Mouse (Mus musculus): ENCODE results near the gene Pde10a. TPM values are rescaled to one million over a fixed set of nuclear protein-coding genes. Genes with fewer than 3 reads are reported as not detected.

The Pde10a gene
- total and polyA plus RNA-seq, 2 experiments from 2014 or later, result 1.5 to 3.0 TPM

- H3K27me3 ChIP-seq (ENCODE audit: control insufficient read depth, insufficient read depth, low read length), result no peaks in the 10 kb centered on the region
- TF ChIP-seq EP300 (IDR thresholded peaks at IDR 0.05; ENCODE audit: low read depth) (no peak), CTCF (IDR thresholded peaks at IDR 0.05; ENCODE audit: low read depth) (no peak)
- 48% methylated on average over 5 of the region's 5 CpGs for WGBS
- no peak overlapping the region for H3K4me3 ChIP-seq (ENCODE audit: low read depth, low read length)
- H3K36me3 ChIP-seq (replicated peaks; ENCODE audit: control insufficient read depth, insufficient read depth, low read length), result no peaks in the 10 kb centered on the region
- H3K27ac ChIP-seq (ENCODE audit: low read depth), result no peak overlapping the region
- no peak overlapping the region for H3K9ac ChIP-seq (replicated peaks; ENCODE audit: low read depth, low read length)
- no peaks in the 10 kb centered on the region for H3K9me3 ChIP-seq (replicated peaks; ENCODE audit: control insufficient read depth, low read length)
- H3K4me2 ChIP-seq (ENCODE audit: low read depth, low read length), result no peak overlapping the region
- H3K4me1 ChIP-seq (ENCODE audit: control insufficient read depth, insufficient read depth), result no peaks in the 10 kb centered on the region
- no peak for ATAC-seq (ENCODE audit: insufficient read depth, low read depth)
- no peak for DNase-seq (ENCODE audit: low spot score)
These were observed 460.5 kb downstream of the Pde10a start for GRCm38 (mm10) chr17:8985714-8986113.

DNA sequence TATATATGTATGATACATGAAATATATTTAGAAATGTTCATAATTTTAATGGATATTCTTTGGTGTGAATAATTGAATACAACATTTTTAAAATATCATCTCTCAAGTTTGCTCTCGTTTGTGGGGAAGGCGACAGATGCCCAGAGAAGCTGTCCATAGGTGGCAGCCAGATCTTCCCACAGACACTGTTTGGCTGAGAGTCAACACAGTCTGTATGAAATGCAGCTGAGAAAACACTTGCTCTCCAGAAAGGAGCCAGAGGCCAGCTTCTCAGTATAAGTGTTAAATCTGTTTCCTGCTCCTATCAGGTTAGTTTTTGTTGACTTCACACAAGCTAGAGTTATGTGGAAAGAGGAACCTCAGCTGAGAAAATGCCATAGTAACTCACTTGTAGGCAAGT, 461.4 kb downstream of the Pde10a start:
- DNase-seq (ENCODE audit: low spot score), result no peak
- H3K4me2 ChIP-seq (ENCODE audit: low read depth, low read length), result no peak overlapping the region
- ATAC-seq (ENCODE audit: insufficient read depth, low read depth), result no peak
- no peak overlapping the region for H3K4me3 ChIP-seq (ENCODE audit: low read depth, low read length)
- H3K27me3 ChIP-seq (ENCODE audit: control insufficient read depth, insufficient read depth, low read length), result no peaks in the 10 kb centered on the region
- H3K4me1 ChIP-seq (ENCODE audit: control insufficient read depth, insufficient read depth), result no peaks in the 10 kb centered on the region
- H3K9me3 ChIP-seq (replicated peaks; ENCODE audit: control insufficient read depth, low read length), result no peaks in the 10 kb centered on the region
- H3K36me3 ChIP-seq (replicated peaks; ENCODE audit: control insufficient read depth, insufficient read depth, low read length), result no peaks in the 10 kb centered on the region
- H3K9ac ChIP-seq (replicated peaks; ENCODE audit: low read depth, low read length), result no peak overlapping the region
- TF ChIP-seq EP300 (IDR thresholded peaks at IDR 0.05; ENCODE audit: low read depth) (no peak), CTCF (IDR thresholded peaks at IDR 0.05; ENCODE audit: low read depth) (no peak)
- WGBS, result 68% methylated on average over 2 of the region's 2 CpGs
- H3K27ac ChIP-seq (ENCODE audit: low read depth), result no peak overlapping the region

- Histone ChIP-seq H3K4me3 (ENCODE audit: low read depth, low read length) (no peak overlapping the region), H3K36me3 (replicated peaks; ENCODE audit: control insufficient read depth, insufficient read depth, low read length) (no peaks in the 10 kb centered on the region), H3K4me1 (ENCODE audit: control insufficient read depth, insufficient read depth) (no peaks in the 10 kb centered on the region), H3K9me3 (replicated peaks; ENCODE audit: control insufficient read depth, low read length) (no peaks in the 10 kb centered on the region), H3K9ac (replicated peaks; ENCODE audit: low read depth, low read length) (no peak overlapping the region), H3K27ac (ENCODE audit: low read depth) (no peak overlapping the region), H3K27me3 (ENCODE audit: control insufficient read depth, insufficient read depth, low read length) (no peaks in the 10 kb centered on the region), H3K4me2 (ENCODE audit: low read depth, low read length) (no peak overlapping the region)
- TF ChIP-seq CTCF (IDR thresholded peaks at IDR 0.05; ENCODE audit: low read depth), result no peak
- no peak for TF ChIP-seq EP300 (IDR thresholded peaks at IDR 0.05; ENCODE audit: low read depth)
- WGBS, result 72% methylated on average over 5 of the region's 5 CpGs
- ATAC-seq (ENCODE audit: insufficient read depth, low read depth) (no peak), DNase-seq (ENCODE audit: low spot score) (no peak)
These were observed 462.2 kb downstream of the Pde10a start for GRCm38 (mm10) chr17:8987369-8987768.

- H3K9me3 ChIP-seq (replicated peaks; ENCODE audit: control insufficient read depth, low read length), result no peaks in the 10 kb centered on the region
- WGBS, result 6% methylated on average over 13 of the region's 13 CpGs
- ATAC-seq (ENCODE audit: insufficient read depth, low read depth) (no peak), DNase-seq (ENCODE audit: low spot score) (peak; percentile 39)
- peak within 1 kb of the TSS; percentile 50 for H3K4me2 ChIP-seq (ENCODE audit: low read depth, low read length)
- no peaks in the 10 kb centered on the region for H3K4me1 ChIP-seq (ENCODE audit: control insufficient read depth, insufficient read depth)
- H3K4me3 ChIP-seq (ENCODE audit: low read depth, low read length), result peak within 1 kb of the TSS; percentile 32
- H3K9ac ChIP-seq (replicated peaks; ENCODE audit: low read depth, low read length), result no peak within 1 kb of the TSS
- H3K36me3 ChIP-seq (replicated peaks; ENCODE audit: control insufficient read depth, insufficient read depth, low read length), result no peaks in the 10 kb centered on the region
- TF ChIP-seq EP300 (IDR thresholded peaks at IDR 0.05; ENCODE audit: low read depth) (no peak), CTCF (IDR thresholded peaks at IDR 0.05; ENCODE audit: low read depth) (peak; percentile 32; the same call in 1 of the 2 replicates)
- H3K27ac ChIP-seq (ENCODE audit: low read depth), result no peak within 1 kb of the TSS
- no peaks in the 10 kb centered on the region for H3K27me3 ChIP-seq (ENCODE audit: control insufficient read depth, insufficient read depth, low read length)
These were observed 463.1 kb downstream of the Pde10a start, which contains the start of gene 1700010I14Rik for GRCm38 (mm10) chr17:8988119-8988807. Gene 1700010I14Rik, plus strand, starts transcription at chr17:8988333.

- no peak overlapping the region for H3K4me2 ChIP-seq (ENCODE audit: low read depth, low read length)
- DNase-seq (ENCODE audit: low spot score), result no peak
- H3K9me3 ChIP-seq (replicated peaks; ENCODE audit: control insufficient read depth, low read length), result no peaks in the 10 kb centered on the region
- H3K4me3 ChIP-seq (ENCODE audit: low read depth, low read length), result no peak overlapping the region
- WGBS, result 31% methylated on average over 8 of the region's 8 CpGs
- no peak overlapping the region for H3K9ac ChIP-seq (replicated peaks; ENCODE audit: low read depth, low read length)
- H3K36me3 ChIP-seq (replicated peaks; ENCODE audit: control insufficient read depth, insufficient read depth, low read length), result no peaks in the 10 kb centered on the region
- H3K27me3 ChIP-seq (ENCODE audit: control insufficient read depth, insufficient read depth, low read length), result no peaks in the 10 kb centered on the region
- H3K4me1 ChIP-seq (ENCODE audit: control insufficient read depth, insufficient read depth), result no peaks in the 10 kb centered on the region
- peak; percentile 23; the same call in 1 of the 2 replicates for TF ChIP-seq CTCF (IDR thresholded peaks at IDR 0.05; ENCODE audit: low read depth)
- TF ChIP-seq EP300 (IDR thresholded peaks at IDR 0.05; ENCODE audit: low read depth), result no peak
- H3K27ac ChIP-seq (ENCODE audit: low read depth), result no peak overlapping the region
- ATAC-seq (ENCODE audit: insufficient read depth, low read depth), result no peak
These were observed 466.0 kb downstream of the Pde10a start for GRCm38 (mm10) chr17:8991160-8991559.

- ATAC-seq (ENCODE audit: insufficient read depth, low read depth) (no peak), DNase-seq (ENCODE audit: low spot score) (no peak)
- H3K4me2 ChIP-seq (ENCODE audit: low read depth, low read length), result no peak overlapping the region
- no peaks in the 10 kb centered on the region for H3K4me1 ChIP-seq (ENCODE audit: control insufficient read depth, insufficient read depth)
- no peak overlapping the region for H3K27ac ChIP-seq (ENCODE audit: low read depth)
- H3K4me3 ChIP-seq (ENCODE audit: low read depth, low read length), result no peak overlapping the region
- no peaks in the 10 kb centered on the region for H3K9me3 ChIP-seq (replicated peaks; ENCODE audit: control insufficient read depth, low read length)
- 65% methylated on average over 1 of the region's 1 CpGs for WGBS
- no peaks in the 10 kb centered on the region for H3K36me3 ChIP-seq (replicated peaks; ENCODE audit: control insufficient read depth, insufficient read depth, low read length)
- TF ChIP-seq EP300 (IDR thresholded peaks at IDR 0.05; ENCODE audit: low read depth) (no peak), CTCF (IDR thresholded peaks at IDR 0.05; ENCODE audit: low read depth) (no peak)
- H3K27me3 ChIP-seq (ENCODE audit: control insufficient read depth, insufficient read depth, low read length), result no peaks in the 10 kb centered on the region
- no peak overlapping the region for H3K9ac ChIP-seq (replicated peaks; ENCODE audit: low read depth, low read length)
These were observed 470.2 kb downstream of the Pde10a start for GRCm38 (mm10) chr17:8995344-8995743.

Data from heart, postnatal 0 days (tissue).